Mouse (Mus musculus) MEL-GATA-1-ER (cell line): ENCODE data around the gene Rbpj.
"Not testable (repeated sequence)": the region's sequence is repeated elsewhere in the genome, so short reads cannot be mapped to it uniquely, and the experiment has no call there.

Source experiments
- DNase-seq: peaks from one replicate; pipeline ENCODE4 v3.0.0-alpha.2; 2012; ENCODE audit warnings: low read depth; ENCODE audit errors: extremely low read depth

Rbpj gene

DNA sequence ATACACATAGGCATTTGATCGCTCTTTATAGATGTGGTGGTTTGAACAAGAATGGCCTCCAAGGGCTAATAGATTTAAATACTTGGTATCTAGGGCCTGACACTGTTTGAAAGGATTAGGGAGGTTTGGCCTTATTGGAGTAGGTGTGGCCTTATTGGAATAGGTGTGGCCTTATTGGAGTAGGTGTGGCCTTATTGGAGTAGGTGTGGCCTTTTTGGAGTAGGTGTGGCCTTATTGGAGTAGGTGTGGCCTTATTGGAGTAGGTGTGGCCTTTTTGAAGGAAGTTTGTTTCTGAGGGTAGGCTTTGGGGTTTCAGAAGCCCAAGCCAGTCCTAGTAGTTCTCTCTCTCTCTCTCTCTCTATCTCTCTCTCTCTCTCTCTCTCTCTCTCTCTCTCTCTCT, 84.4 kb downstream of the Rbpj start:
- not testable (repeated sequence) for DNase-seq

GRCm38 (mm10) chr5:53551394-53551793, 85.4 kb downstream of the Rbpj start:
- no peak for DNase-seq

DNA sequence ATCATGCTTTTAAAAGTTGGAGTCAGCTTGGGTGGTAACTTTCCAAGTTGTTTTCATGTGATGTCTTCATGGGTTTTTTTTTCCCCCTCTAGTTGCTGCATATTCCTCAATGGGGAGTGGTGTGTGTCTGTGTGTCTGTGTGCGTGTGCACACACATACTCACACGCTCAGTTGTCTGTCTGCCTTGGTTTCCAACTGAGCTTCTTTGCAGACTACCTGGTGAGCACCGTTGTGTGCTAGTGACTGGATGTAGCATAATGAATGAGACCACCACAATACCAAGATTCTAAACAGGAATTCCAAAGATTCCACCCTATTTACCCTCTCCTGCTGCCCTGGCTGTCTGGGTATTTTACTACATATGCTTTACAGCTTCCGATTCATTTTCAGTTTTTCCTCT, 86.0 kb downstream of the Rbpj start:
- DNase-seq = no peak

- no peak for DNase-seq
These were observed 87.3 kb downstream of the Rbpj start for GRCm38 (mm10) chr5:53553281-53553680.

DNA sequence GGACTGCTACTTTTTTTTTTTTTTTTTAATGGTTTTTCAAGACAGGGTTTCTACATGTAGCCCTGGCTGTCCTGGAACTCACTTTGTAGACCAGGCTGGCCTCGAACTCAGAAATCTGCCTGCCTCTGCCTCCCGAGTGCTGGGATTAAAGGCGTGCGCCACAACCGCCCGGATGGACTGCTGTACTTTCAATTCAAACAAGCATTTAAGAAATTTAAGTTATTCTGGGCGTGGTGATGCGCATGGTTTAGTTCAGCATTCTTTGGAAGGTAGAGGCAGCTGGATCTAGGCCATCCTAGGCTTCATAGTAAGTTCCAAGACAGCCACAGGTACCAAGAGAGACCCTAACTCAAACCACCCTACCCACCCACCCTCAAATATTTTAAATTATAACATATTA, 88.2 kb downstream of the Rbpj start:
- DNase-seq = no peak

DNA sequence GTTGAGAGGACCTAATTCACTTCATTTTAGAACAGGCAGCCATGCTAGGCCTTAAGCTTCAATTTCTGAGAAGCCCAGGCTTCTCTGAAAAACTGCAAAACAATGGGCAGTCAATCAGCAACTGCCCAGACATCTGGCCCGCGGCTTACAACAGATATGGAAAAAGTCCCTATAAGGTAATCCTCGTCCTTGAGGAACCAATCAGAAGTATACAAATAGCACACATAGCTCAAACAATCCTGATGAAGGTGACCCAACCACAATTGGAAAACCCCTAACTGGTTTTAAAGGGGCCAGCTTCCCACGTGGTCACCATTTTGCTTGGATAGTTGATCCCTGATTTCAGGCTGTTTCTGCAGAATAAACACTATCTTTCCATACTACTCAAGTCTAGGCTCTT, 89.0 kb downstream of the Rbpj start:
- no peak for DNase-seq

DNA sequence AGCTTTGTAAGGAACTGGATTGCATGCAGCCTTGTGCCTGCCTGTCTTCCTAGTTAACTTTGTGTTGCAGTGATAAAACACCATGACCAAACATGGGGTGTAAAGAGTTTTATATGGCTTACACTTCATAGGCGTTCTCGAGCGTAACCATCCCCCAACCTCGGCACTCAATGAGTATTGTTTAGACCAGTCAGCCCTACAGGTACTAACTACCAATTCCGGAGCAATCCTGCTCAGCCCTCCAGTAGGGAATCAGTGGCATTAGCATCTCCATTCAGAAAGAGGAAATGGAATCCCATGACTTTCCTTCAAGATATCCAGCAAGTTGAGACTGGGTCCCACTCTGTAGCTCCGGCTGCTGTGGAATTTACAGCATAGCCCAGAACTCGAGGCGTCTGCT, 89.5 kb downstream of the Rbpj start:
- no peak for DNase-seq

GRCm38 (mm10) chr5:53555929-53556328, 90.0 kb downstream of the Rbpj start:
- no peak for DNase-seq

GRCm38 (mm10) chr5:53557544-53558260, 91.8 kb downstream of the Rbpj start:
- DNase-seq = no peak

GRCm38 (mm10) chr5:53561160-53561559, 95.2 kb downstream of the Rbpj start:
- no peak for DNase-seq

- no peak for DNase-seq
These were observed 98.4 kb downstream of the Rbpj start for GRCm38 (mm10) chr5:53564309-53564708.

DNA sequence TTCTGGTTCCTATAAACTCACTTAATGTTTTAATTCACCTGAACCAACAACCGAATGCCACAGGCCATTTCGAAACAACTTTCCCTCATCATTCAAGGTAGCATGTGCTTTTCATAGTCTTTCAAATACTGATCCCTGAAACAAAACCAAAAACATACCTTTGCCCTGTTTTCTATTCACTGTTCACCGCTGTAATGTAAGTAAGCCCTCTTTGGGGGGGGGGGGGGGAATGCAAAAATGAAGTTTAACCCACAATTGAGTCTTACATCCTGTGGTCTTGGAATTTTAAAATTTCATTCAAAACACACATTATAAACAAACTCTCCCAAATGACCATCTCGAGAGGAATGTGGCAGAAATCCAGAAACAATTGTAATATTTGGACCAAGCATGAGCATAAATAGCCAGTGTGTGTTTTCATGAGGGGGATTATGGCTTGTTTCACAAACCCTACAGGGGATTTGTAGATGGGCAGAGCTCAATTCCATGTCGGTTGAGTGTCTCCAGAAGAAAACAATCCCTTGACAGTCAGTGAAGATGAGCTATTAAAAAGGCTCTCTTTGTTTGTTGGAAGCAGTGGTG, 99.4 kb downstream of the Rbpj start:
- no peak for DNase-seq

- no peak for DNase-seq
These were observed 100.6 kb downstream of the Rbpj start for GRCm38 (mm10) chr5:53566485-53567083.

- DNase-seq = no peak
These were observed 106.5 kb downstream of the Rbpj start for GRCm38 (mm10) chr5:53572496-53572895.

GRCm38 (mm10) chr5:53574883-53575442, 109.0 kb downstream of the Rbpj start:
- no peak for DNase-seq

DNA sequence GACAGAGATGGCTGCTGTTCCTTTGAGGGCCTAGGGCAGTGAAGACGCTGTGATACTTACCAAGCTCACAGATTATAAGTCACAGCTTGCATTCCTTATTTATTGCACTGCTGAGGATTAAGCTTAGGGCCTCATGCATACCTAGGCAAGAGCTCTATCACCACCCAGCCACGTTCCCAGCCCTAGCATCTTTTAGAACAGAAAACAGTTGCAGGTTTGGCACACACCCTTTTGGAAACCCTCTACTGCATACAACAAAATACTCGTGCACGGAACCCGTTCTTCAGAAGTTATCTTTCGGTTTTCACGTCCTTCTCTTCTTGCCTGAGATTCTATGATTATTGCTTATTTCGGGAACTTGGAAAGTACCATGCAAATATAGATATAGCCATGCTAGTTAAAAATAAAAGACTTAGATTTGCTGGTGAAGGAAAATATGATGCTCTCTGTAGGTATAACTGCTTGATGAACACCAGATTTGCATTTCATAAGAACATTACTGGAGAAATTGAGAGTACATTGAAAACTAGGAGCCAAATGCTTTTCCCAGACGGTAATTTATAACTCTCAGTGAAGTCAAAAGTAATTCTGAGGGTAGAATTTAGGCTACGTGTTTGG, 111.4 kb downstream of the Rbpj start:
- no peak for DNase-seq

DNA sequence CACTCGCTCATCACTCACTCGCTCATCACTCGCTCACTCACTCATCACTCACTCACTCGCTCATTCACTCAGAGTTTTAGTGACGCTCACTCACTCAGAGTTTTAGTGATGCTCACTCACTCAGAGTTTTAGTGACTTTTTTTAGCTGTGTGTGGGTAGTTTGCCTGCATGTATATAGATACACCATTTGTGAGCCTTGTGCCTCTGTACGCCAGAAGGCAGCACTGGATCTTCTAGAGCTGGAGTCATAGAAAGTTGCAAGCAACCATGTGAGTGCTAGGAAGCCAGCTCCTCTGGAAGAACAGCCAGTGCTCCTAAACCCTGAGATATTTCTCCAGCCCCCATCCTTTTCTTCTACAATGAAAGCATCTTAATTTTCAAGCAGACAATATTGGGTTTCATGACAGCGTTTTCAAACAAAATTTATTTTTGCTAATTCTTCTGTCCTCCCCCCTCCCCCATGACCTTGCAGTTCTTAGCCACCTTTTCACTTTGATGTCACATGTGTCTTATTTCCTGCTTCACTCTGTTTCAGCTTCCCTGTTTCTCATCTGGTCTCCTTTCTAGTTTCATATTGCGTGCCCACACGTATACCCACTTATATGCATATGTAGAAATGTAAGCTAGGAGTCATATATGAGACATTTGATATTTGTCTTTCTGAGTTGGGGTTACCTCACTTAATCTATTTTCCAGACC, 118.3 kb downstream of the Rbpj start:
- DNase-seq = no peak

GRCm38 (mm10) chr5:53588421-53589171, 122.6 kb downstream of the Rbpj start:
- peak; percentile 92 for DNase-seq

DNA sequence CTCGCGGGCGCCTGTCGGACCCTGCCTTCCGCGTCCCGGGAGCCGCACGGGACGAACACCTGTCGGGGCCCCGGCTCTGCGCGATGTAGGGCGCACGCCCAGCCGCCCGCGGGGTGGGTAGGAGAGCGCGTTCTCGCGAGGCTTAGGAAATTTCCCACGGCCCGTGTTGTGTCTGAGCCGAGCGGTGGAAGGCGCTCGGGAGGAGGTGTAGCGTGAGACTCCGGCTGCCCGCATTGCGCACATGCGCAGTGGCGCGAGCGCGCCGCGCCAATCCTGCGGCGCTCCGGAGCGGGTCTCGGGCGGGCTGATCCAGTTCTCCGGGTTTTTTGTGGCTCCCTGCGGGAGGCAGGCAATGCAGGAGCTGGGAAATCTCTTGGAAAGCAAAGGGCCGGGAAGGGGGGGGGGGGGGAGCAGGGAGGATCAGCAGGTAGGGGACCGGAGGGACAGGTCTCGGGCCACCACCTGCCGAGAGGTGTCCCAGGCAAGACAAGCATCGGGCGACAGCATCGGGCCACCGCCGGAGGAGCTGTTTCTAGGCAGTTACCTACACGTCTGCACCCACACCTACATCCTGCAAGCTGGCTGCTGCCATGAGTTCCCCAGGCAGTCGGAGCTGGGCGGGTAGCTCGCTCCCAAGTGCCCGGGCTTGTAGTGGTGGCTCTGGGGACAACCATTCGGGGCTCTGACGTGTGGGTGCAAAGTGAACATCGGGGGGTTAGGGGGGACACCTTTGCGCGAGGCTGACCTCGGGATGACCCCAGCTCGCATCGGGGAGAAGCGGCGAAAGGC, 123.4 kb downstream of the Rbpj start:
- peak; percentile 79 for DNase-seq

DNA sequence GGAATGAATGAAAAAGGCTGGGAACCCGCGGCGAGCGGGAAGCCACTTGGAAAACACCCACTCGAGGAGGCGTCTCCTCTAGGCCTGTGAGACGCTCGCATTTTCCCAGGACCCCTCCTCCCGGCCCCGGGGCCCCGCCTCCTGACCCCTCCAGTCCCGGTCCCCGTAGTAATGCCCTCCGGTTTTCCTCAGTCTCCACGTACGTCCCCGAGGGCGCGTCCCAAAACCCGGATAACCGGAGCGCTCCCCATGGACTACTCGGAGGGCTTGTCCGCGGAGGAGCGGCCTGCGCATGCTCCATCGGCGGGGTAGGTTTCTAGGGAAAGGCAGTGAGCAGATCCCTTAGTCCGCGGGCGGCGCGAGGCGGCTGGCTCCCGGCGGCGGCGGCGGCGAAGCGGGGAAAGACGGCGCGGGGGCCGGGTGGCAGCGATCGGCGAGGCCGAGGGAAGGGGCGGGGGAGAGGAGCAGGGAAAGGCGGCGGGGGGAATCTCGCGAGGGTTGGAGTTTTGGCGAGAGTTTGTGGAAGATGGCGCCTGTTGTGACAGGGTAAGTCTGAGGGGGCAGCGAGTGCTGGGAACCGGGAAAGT, 124.3 kb downstream of the Rbpj start:
- peak; percentile 87 for DNase-seq
